Mouse (Mus musculus) CD4-positive naive resting alpha-beta T cell, adult 76 days (primary cell): Measurements from ENCODE around the gene H2-Ke6. TPM values are rescaled to one million over a fixed set of nuclear protein-coding genes. Genes with fewer than 3 reads are reported as not detected.

ENCODE experiments used
- total RNA-seq: library from RNA; stranded (reverse); gene quantifications from one replicate; pipeline ENCODE4 v1.2.4, GENCODE M21; 2023

Gene H2-Ke6
- total RNA-seq, result 127 TPM

GRCm38 (mm10) chr17:34027656-34028223 lies at the start of gene H2-Ke6:
TSS of gene H2-Ke6 (minus strand) at chr17:34028060.

DNA sequence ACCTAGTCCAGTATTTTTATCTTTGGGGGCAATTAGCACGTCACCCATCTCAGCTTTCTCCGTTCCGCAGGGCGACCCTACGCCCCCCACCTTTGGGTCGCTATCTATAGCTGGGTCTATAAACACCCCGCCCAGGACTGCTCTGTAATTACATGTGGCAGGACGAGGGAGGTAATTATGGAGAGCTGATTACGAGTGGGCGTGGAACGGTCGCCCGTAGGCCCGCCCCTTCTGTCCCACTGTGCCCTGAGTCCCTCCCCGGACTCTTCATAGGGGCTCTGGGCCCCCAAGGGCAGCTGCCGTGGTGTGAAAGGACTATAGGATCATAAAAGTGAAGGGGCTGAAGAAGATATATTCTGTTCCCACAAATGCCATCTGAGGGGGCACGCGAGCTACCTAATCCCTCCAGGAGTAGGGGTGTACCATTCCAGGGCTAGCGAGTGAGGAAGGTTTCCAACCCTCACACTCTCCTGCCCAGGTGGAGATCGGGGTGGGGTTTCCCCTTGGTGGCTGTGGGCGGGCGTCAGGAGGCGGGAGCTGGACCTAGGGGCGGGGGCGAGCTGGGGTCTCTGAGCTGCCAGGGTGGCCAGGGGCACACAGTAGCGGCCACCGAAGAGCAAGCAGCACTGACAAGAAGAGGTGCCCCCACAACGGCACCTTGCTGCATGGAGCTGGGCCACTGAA lies 11.2 kb upstream of the H2-Ke6 start, which contains the start of gene Col11a2:
Gene Col11a2, plus strand, starts transcription at position 560 of the 684 bp plus-strand sequence.

GRCm38 (mm10) chr17:34031465-34032173 lies 3.8 kb upstream of the H2-Ke6 start, which contains the start of the genes Slc39a7 and Rxrb:
TSS of gene Slc39a7 (minus strand) at chr17:34031682.
TSS of gene Rxrb (plus strand) at chr17:34031812.

GRCm38 (mm10) chr17:34024317-34024821 lies 3.5 kb downstream of the H2-Ke6 start, which contains the start of gene Ring1:
TSS of gene Ring1 (minus strand) at chr17:34024680.

DNA sequence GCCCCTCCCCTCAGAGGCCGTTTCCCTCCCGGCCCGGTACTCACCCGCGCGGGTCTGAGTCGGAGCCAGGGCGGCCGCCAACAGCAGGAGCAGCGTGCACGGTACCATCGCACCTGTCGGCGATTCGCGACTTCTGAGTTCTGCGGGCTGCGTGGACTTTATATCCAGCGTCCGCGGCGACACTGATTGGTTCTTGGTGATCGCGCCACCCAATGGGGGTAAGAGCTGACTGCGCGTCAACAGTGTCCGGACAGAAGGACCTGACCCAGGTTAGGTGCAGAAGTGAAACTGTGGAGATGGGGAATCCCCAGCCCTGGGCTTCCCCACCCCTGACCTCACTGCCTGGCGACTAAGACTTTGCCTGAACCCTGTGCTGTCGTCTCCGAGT lies 27.7 kb downstream of the H2-Ke6 start, which contains the start of gene H2-K1:
Gene H2-K1, minus strand, starts transcription at position 198 of the 388 bp plus-strand sequence.

Other genes starting within 250 kb of the H2-Ke6 start
- 0.73 TPM for gene Angptl4, start 246.2 kb downstream of the H2-Ke6 start, total RNA-seq
- gene Kank3, start 217.5 kb downstream of the H2-Ke6 start, total RNA-seq, result 2.0 TPM
- 4,743 TPM for gene Rps28, start 203.5 kb downstream of the H2-Ke6 start, total RNA-seq
- 141 TPM for gene Ndufa7, start 203.5 kb downstream of the H2-Ke6 start, total RNA-seq
- 5.4 TPM for gene Cd320, start 185.0 kb downstream of the H2-Ke6 start, total RNA-seq
- gene Gm7029, start 154.2 kb downstream of the H2-Ke6 start, total RNA-seq, result not detected
- 8.8 TPM for gene Kifc1, start 137.4 kb downstream of the H2-Ke6 start, total RNA-seq
- 0.76 TPM for gene Platr17, start 122.9 kb downstream of the H2-Ke6 start, total RNA-seq
- 59.3 TPM for gene Daxx, start 118.6 kb downstream of the H2-Ke6 start, total RNA-seq
- gene Tapbp, start 112.2 kb downstream of the H2-Ke6 start, total RNA-seq, result 295 TPM
- gene Zbtb22, start 112.2 kb downstream of the H2-Ke6 start, total RNA-seq, result 30.9 TPM
- gene Rgl2, start 98.5 kb downstream of the H2-Ke6 start, total RNA-seq, result 151 TPM
- 53.9 TPM for gene Pfdn6, start 87.7 kb downstream of the H2-Ke6 start, total RNA-seq
- 50.8 TPM for gene Wdr46, start 87.4 kb downstream of the H2-Ke6 start, total RNA-seq
- gene B3galt4, start 76.6 kb downstream of the H2-Ke6 start, total RNA-seq, result 12.2 TPM
- gene Vps52, start 72.2 kb downstream of the H2-Ke6 start, total RNA-seq, result 60.4 TPM
- gene Rps18, start 72.1 kb downstream of the H2-Ke6 start, total RNA-seq, result 2,154 TPM
- 5,034 TPM for gene H2-K1, start 27.7 kb downstream of the H2-Ke6 start, total RNA-seq
- gene Ring1, start 3.4 kb downstream of the H2-Ke6 start, total RNA-seq, result 33.7 TPM
- 76.3 TPM for gene Slc39a7, start 3.6 kb upstream of the H2-Ke6 start, total RNA-seq
- gene Rxrb, start 3.8 kb upstream of the H2-Ke6 start, total RNA-seq, result 107 TPM
- gene Col11a2, start 11.4 kb upstream of the H2-Ke6 start, total RNA-seq, result 34.2 TPM
- gene H2-Oa, start 64.3 kb upstream of the H2-Ke6 start, total RNA-seq, result 18.9 TPM
- gene H2-DMa, start 91.5 kb upstream of the H2-Ke6 start, total RNA-seq, result 66.2 TPM
- gene Brd2, start 94.6 kb upstream of the H2-Ke6 start, total RNA-seq, result 332 TPM
- gene H2-DMb2, start 115.2 kb upstream of the H2-Ke6 start, total RNA-seq, result 84.4 TPM
- gene H2-DMb1, start 125.0 kb upstream of the H2-Ke6 start, total RNA-seq, result 38.3 TPM
- 157 TPM for gene Tap1, start 159.5 kb upstream of the H2-Ke6 start, total RNA-seq
- gene Psmb9, start 159.7 kb upstream of the H2-Ke6 start, total RNA-seq, result 98.4 TPM
- gene Psmb8, start 169.7 kb upstream of the H2-Ke6 start, total RNA-seq, result 178 TPM
- gene Tap2, start 175.5 kb upstream of the H2-Ke6 start, total RNA-seq, result 125 TPM
- 105 TPM for gene H2-Ob, start 210.8 kb upstream of the H2-Ke6 start, total RNA-seq
- gene H2-Ab1, start 229.6 kb upstream of the H2-Ke6 start, total RNA-seq, result 370 TPM